Mouse (Mus musculus): ENCODE data around the gene Tpra1. TPM values are rescaled to one million over a fixed set of nuclear protein-coding genes. Genes with fewer than 3 reads are reported as not detected.

Gene Tpra1
- polyA plus RNA-seq, 1 experiment = 15.5 TPM

DNA sequence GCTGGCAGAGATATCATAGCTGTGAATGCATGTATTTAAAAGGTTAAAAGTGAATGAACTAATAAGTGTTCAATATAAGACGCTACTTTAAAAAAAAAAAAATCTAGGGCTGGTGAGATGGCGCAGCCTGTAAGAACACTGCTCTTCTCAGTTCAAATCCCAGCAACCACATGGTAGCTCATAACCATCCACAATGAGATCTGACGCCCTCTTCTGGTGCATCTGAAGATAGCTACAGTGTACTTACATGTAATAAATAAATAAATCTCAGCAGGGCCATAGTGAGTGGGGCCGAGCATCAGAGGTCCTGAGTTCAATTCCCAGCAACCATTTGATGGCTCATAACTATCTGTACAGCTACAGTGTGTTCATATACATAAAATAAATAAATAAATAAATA lies 22.6 kb upstream of the Tpra1 start:
- no peak overlapping the region for H3K27ac ChIP-seq (replicated peaks; ENCODE audit: low read depth, low read length)
- H3K4me3 ChIP-seq (ENCODE audit: insufficient read depth, low read depth, low read length) = no peak overlapping the region

DNA sequence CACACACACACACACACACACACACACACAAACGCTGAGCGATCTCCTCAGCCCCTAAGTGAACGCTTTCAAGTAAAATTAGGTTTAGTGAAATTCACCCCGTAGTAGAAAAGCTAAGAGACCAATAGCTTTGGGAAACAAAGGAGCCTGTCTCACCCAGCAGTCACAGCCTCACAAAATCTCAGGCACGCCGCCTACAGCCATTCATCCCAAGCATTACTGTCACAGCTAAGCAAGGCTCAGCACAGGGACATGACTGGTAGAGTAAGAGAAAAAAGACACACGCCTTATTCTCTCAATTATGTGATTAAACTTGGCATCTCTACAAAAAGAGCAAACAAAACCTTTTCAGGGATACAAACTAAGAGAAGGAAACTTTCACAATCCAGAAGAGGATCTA lies 20.7 kb upstream of the Tpra1 start:
- no peak overlapping the region for H3K27ac ChIP-seq (replicated peaks; ENCODE audit: low read depth, low read length)
- H3K4me1 ChIP-seq (ENCODE audit: control insufficient read depth, insufficient read depth, insufficient read length, low read length) = no peaks in the 10 kb centered on the region
- no peak overlapping the region for H3K4me3 ChIP-seq (ENCODE audit: insufficient read depth, low read depth, low read length)

More for the DNA sequence above, 22.6 kb upstream of the Tpra1 start:
- no peaks in the 10 kb centered on the region; the same call in 1 of the 2 replicates for H3K4me1 ChIP-seq (ENCODE audit: control insufficient read depth, insufficient read depth, insufficient read length, low read length)

DNA sequence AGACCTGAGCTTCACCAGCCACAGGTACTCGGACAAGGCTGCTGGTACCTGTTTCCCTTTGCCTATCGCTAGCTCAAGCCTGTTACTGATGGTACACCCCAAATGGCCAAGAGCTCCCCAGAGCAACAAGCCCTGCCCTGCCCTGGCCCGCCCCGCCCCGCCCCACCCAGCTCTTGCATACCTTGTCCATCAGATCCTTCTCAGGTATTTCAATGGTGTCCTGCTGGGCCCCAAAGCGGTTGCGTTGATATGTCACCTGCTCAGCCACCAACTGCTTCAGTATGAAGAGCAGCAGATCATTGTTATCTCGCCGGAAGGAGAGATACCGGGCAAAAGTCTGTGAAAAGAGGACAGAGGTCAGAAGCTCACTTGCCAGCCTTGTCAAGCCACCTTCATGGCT lies 17.9 kb upstream of the Tpra1 start:
- H3K4me3 ChIP-seq (ENCODE audit: insufficient read depth, low read depth, low read length) = no peak overlapping the region
- H3K4me1 ChIP-seq (ENCODE audit: control insufficient read depth, insufficient read depth, insufficient read length, low read length) = no peaks in the 10 kb centered on the region

DNA sequence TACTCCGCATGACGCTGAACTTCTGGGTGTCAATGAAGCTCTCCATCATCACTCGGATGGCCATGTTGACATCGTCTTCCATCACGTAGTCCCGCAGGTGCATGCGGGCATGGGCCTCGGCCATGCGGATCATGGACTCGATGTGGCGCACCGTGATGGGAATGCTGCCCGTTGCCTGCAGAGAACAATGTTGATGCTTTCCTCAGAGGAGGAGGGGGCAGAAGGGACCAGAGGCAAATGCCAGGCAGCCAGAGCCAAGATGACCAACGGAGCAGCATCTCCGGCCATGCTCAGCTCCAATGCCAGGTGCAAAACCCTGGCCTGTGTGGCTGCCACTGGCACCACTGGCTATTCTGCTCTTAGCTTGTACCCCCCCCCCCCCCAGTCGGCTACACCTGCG lies 17.4 kb upstream of the Tpra1 start:
- H3K4me3 ChIP-seq (ENCODE audit: insufficient read depth, low read depth, low read length) = no peak overlapping the region
- H3K4me1 ChIP-seq (ENCODE audit: control insufficient read depth, insufficient read depth, insufficient read length, low read length) = no peaks in the 10 kb centered on the region
- H3K27ac ChIP-seq (replicated peaks; ENCODE audit: low read depth, low read length) = no peak overlapping the region

More for the DNA sequence above, 17.9 kb upstream of the Tpra1 start:
- no peak overlapping the region for H3K27ac ChIP-seq (replicated peaks; ENCODE audit: low read depth, low read length)

DNA sequence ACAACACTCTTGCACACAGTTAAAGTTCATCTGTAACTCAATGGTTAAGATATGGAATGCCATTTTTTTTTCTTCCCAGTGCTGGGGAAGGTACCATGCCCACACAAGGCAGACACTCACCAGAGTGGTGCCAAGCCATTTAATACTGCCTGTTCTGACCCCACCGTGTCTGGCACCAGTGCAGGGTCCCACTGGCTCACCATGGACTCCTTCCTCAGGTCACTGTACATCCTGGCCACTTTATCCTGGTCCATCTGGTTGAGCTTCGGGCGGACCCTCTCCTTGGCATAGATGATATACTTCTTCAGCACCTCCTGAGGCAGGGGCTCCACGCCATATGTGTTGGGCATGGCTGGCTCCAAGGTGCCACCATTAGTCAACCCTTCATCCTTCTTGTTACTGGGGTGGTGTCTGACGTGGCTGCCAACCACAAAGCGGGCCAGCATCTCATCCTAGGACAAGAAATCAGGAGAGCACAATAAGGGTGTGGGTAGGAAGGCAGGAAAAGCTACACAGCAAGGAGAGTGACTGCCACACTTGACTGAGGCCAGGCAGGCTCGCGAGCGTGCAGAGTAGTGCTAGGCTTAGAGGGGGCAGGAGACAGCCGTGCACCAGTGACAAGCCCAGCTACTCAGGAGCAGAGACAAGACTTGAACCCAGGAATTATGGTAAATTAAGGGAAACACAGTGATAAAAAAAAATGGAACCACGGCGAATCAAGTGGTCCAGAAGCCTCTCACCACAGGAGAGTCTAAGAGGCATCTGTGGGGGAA lies 16.2 kb upstream of the Tpra1 start:
- Histone ChIP-seq H3K27ac (replicated peaks; ENCODE audit: low read depth, low read length) (no peak overlapping the region), H3K4me1 (ENCODE audit: control insufficient read depth, insufficient read depth, insufficient read length, low read length) (no peaks in the 10 kb centered on the region), H3K4me3 (ENCODE audit: insufficient read depth, low read depth, low read length) (no peak overlapping the region)

DNA sequence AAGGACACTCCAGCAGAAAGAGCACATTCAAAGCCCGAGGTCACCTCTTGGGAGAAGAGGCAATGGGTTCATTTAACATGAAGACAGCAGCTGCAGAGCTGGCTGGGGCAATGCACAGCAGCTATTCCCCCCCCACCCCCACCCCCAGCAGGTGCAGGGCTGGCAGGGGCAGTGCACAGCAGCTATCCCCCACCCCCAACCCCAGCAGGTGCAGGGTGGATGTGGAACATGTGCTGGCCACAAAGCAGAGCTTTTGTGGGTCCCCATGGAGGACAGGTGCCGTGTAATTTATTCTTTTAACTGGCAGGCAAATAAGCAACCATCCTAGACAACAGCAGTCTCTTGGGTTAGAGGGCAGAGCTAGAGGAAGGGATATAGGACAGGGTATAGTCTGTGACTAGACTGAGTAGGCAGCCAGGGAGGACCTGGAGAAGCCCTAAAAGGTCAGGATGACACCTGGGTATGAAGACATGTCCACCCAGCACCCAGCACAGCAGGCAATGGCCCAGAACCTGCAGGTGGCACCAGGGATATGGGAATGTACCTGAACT lies 15.6 kb upstream of the Tpra1 start:
- H3K4me1 ChIP-seq (ENCODE audit: control insufficient read depth, insufficient read depth, insufficient read length, low read length) = no peaks in the 10 kb centered on the region
- H3K27ac ChIP-seq (replicated peaks; ENCODE audit: low read depth, low read length) = no peak overlapping the region
- no peak overlapping the region for H3K4me3 ChIP-seq (ENCODE audit: insufficient read depth, low read depth, low read length)

DNA sequence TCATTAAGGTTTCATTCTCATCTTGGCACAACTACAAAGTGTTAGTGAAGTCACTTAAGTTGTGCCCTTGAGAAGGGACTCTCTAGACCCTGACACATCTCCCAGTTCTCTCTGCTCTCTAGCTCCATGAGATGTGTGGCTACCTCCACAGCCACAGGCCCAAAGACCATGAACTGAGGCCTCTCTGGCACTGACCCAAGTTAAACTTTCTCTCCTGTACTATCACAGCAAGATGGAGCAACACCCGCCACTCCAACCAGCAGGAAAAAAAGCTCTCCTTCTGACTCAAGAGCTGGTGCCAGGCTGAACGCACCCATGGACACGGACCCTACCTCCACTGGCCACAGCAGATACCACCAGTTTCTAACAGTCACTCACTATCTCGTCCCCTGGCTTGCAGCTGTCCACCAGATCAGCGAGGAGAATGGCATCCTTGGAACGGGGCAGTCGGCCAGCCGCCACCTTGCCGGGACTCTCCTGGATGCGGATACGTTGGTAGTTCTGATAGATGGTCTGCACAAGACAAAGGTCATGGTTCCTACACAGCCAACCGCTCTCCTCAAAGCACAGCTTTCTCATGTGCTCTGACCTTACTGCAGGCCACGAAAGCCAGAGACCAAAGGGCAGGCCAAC lies 12.5 kb upstream of the Tpra1 start:
- no peak overlapping the region for H3K27ac ChIP-seq (replicated peaks; ENCODE audit: low read depth, low read length)
- H3K4me1 ChIP-seq (ENCODE audit: control insufficient read depth, insufficient read depth, insufficient read length, low read length) = no peaks in the 10 kb centered on the region
- H3K4me3 ChIP-seq (ENCODE audit: insufficient read depth, low read depth, low read length) = no peak overlapping the region

DNA sequence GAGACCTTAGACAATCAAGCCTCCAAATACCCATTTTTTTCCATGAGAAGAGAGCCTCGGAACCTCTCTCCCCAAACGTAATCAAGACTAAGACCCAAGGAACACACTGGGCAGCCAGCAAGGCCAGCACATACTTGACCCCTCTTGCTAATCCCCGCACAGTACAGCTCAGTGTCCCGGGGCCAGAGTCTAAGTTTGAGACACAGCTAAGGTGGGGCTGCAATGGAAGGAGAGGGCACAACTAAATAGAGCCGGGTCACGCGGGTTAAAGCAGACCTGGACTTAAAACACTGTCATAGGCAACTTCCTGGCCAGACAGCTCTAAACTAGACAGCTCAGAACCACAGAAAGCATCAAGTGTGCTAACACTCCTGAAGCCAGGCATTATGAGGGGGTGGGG lies 11.2 kb upstream of the Tpra1 start:
- Histone ChIP-seq H3K4me3 (ENCODE audit: insufficient read depth, low read depth, low read length) (no peak overlapping the region), H3K4me1 (ENCODE audit: control insufficient read depth, insufficient read depth, insufficient read length, low read length) (no peaks in the 10 kb centered on the region), H3K27ac (replicated peaks; ENCODE audit: low read depth, low read length) (no peak overlapping the region)

DNA sequence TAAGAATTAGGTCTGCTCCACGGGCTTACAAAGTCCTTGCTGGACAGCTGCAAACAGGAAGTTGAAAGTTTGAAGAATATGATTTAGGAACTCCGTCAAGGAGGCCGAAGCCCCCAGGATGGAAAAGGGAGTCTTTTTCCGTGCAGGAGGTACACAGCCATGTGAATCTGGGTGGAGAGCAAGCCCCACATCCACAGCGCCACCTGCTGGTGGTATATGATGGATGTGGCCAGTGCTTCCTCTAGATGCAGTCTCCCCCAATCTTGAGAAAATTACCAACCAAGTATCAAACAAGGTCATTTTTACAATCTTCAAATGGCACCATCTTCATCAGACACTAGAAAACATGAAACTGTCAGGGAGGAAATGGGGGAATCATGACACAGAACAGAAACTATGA lies 8.5 kb upstream of the Tpra1 start:
- H3K27ac ChIP-seq (replicated peaks; ENCODE audit: low read depth, low read length) = no peak overlapping the region
- no peaks in the 10 kb centered on the region for H3K4me1 ChIP-seq (ENCODE audit: control insufficient read depth, insufficient read depth, insufficient read length, low read length)
- H3K4me3 ChIP-seq (ENCODE audit: insufficient read depth, low read depth, low read length) = no peak overlapping the region

DNA sequence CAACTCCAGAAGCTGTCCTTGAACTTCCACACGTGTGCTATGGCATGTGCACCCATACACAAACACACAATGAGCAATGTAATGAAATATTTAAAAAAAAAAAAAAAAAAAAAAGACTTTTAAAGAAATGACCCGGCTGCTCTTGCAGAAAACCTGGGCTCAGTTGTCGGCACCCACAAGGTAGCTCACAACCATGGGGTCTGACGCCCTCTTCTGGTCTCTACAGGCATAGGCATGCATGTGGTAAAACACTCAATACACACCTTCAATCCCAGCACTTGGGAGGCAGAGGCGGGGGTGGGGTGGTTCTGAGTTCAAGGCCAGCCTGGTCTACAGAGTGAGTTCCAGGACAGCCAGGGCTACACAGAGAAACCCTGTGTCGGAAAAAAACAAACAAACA lies 6.1 kb upstream of the Tpra1 start:
- H3K4me1 ChIP-seq (ENCODE audit: control insufficient read depth, insufficient read depth, insufficient read length, low read length) = no peaks in the 10 kb centered on the region
- no peak overlapping the region for H3K27ac ChIP-seq (replicated peaks; ENCODE audit: low read depth, low read length)
- no peak overlapping the region for H3K4me3 ChIP-seq (ENCODE audit: insufficient read depth, low read depth, low read length)

DNA sequence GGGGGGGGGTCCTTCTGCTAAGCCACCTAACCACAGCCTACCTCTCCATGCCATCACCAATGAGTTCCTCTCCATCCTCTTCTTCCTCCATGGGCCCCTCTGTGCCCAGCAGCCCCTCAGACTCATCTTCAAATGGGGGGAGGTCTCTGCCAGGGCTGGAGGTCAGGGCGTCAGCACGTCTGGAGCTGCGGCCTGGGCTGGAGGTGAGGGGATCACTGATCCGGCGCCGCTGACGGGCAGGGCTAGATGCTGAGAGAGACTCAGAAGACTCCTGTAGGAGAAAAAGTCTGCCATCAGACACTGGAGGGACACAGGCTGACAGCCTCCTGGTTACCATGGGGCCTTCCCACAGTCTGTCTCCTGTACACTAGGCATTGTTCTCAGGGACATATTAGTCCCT lies 4.8 kb upstream of the Tpra1 start:
- Histone ChIP-seq H3K27ac (replicated peaks; ENCODE audit: low read depth, low read length) (no peak overlapping the region), H3K4me1 (ENCODE audit: control insufficient read depth, insufficient read depth, insufficient read length, low read length) (no peaks in the 10 kb centered on the region), H3K4me3 (ENCODE audit: insufficient read depth, low read depth, low read length) (no peak overlapping the region)

DNA sequence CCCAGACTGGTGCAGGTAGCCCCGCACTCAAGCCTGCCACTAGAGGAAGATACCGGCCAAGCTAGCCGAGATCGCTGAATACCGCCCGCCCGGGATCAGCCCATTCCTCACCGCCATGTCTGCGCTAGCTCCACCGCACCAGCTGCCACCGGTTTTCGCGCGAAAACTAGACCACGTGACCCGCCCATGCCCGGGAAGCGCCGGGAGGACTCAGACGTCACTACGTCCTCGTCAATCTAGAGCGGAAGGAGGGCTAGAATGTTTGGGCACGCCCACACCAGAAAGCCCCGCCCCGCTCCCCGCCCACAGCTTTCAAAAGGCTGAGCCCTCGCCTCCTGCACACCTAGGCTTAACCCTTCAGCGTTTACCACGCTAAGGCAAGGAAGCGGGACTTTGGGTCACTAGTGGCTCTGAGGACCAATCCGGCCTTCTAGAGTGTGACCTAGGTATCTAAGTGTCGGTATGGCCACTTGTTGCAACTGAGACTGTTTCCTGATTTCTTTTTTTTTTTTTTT lies 3.5 kb upstream of the Tpra1 start, which contains the start of gene Mcm2:
TSS of gene Mcm2 (minus strand) at position 247 of the 515 bp plus-strand sequence.
- Histone ChIP-seq H3K4me1 (ENCODE audit: control insufficient read depth, insufficient read depth, insufficient read length, low read length) (peaks cover 6% of the 10 kb centered on the region), H3K27ac (replicated peaks; ENCODE audit: low read depth, low read length) (no peak within 1 kb of the TSS), H3K4me3 (ENCODE audit: insufficient read depth, low read depth, low read length) (peak within 1 kb of the TSS; percentile 77)

DNA sequence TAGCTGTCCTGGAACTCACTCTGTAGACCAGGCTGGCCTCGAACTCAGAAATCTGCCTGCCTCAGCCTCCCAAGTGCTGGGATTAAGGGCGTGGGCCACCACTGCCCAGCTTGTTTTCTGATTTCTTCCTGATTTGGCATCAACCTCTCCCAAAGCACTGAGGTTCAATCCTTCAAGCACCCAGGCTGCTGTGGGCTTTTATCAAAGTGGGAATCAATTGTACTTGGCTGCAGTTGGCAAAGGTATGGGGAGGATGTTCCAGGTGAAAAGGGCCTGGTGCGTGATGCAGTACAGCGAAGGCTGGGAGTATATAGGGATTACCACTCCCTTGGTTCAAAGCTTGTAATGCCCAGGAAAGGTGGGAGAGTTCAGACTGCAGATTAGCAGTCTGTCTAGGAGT lies 3.0 kb upstream of the Tpra1 start:
- no peak overlapping the region for H3K27ac ChIP-seq (replicated peaks; ENCODE audit: low read depth, low read length)
- H3K4me1 ChIP-seq (ENCODE audit: control insufficient read depth, insufficient read depth, insufficient read length, low read length) = peaks cover 11% of the 10 kb centered on the region
- no peak overlapping the region for H3K4me3 ChIP-seq (ENCODE audit: insufficient read depth, low read depth, low read length)

DNA sequence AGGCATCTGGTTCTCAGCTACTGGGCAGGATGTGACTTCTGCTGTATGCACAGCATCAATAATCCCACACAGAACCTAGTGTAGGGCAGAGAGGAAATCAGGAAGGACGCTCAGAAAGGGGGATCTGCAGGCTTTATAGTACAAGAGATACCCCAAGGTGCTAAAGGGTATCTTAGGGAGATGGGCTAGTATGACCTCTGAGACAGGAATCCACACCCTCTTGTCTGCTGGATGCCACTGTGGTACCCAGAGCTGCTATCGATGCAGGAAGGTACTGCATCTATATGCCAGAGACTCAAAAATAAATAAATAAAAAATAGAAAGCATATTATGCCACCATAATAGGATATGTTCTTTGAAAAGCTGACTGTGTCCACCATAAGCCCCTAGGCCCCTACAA lies 2.4 kb upstream of the Tpra1 start:
- H3K4me1 ChIP-seq (ENCODE audit: control insufficient read depth, insufficient read depth, insufficient read length, low read length) = peaks cover 15% of the 10 kb centered on the region
- no peak overlapping the region for H3K27ac ChIP-seq (replicated peaks; ENCODE audit: low read depth, low read length)
- no peak overlapping the region for H3K4me3 ChIP-seq (ENCODE audit: insufficient read depth, low read depth, low read length)

DNA sequence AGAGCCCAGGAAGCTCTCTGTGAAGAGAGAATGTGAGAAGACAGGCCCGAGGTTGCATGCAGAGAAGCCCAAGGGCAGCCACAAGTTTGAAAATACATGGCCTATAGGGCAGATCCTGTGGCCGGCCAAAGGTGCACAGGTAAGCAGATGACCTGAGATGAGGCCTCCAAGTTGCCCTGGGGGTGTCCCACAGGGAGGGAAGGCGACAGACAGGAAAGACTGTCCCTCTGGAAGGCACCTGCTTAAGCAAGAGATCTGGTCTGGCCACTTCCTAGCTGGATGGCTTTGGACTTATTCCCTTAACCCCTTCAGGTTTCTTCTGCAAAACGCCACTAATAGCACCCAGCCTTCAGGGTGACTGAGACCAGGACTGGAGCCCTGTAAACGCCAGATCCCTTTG lies 580 bp upstream of the Tpra1 start:
- Histone ChIP-seq H3K4me3 (ENCODE audit: insufficient read depth, low read depth, low read length) (peak overlapping the region; percentile 64), H3K27ac (replicated peaks; ENCODE audit: low read depth, low read length) (peak overlapping the region; percentile 48), H3K4me1 (ENCODE audit: control insufficient read depth, insufficient read depth, insufficient read length, low read length) (peaks cover 30% of the 10 kb centered on the region)

All from brown adipose tissue, adult 24 weeks (tissue).